In the genomic region with DNA sequence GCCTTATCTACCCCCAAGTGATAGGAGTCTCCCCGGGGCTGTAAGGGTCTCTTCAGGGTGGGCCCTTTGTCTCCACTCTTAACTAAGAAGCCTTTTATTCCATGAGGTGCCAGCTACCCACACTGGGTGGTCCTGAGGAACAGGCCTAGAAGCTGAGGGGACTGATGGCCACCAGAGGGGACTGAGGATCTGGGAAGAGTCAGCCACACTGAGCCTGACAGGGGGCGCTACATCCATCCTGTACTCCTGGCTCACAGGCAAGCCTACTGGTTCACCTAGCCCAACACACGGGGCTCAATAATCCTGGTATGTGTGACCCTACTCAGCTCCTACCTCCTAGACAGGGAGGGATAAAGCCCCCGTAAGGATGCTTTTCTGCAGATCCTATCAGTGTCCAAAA, we compare ENCODE assay signal across 16 mouse cellular contexts. TPM values are rescaled to one million over a fixed set of nuclear protein-coding genes. Genes with fewer than 3 reads are reported as not detected.
DNase-seq lines count a peak whose midpoint lies in the region; ATAC-seq and TF ChIP-seq lines count a peak whose summit lies in the region.
"Had no signal": no experiment of that assay in that cellular context is flagged by ENCODE, and none has a peak within 500 bp of the region (broad histone marks: within the 10 kb centered on the region; RNA-seq: fewer than 3 reads in every experiment).

No protein-coding gene starts in this region.

- H3K79me2 ChIP-seq in heart, adult 2 months (replicated peaks; ENCODE audit: control insufficient read depth, insufficient read depth, low read length), result no peaks in the 10 kb centered on the region

- no peak for DNase-seq in heart, adult 2 months
- DNase-seq in heart, adult 11 months, result no peak
- no peak for DNase-seq in lung, embryonic 14.5 days
- DNase-seq in lung, adult 18-20 months, result no peak
- peak; percentile 71 for DNase-seq in ES-CJ7 (ENCODE audit: low read depth, low spot score)
- DNase-seq in heart, postnatal 36 days, result no peak
- DNase-seq in adrenal gland, adult 18-20 months (ENCODE audit: low spot score in 2 of 2), result no peak
- DNase-seq: adrenal gland, postnatal 14 days; gastrocnemius, postnatal 10 days; heart, postnatal 14 days; kidney, postnatal 14 days; thymus, postnatal 14 days had no signal

- H3K36me3 ChIP-seq in heart, adult 2 months (ENCODE audit: control insufficient read depth, insufficient read depth, low read length), result no peaks in the 10 kb centered on the region
- H3K36me3 ChIP-seq in lung, embryonic 14.5 days (ENCODE audit: insufficient read depth), result no peaks in the 10 kb centered on the region
- no peaks in the 10 kb centered on the region; the same call in 1 of the 2 replicates for H3K36me3 ChIP-seq in forebrain, embryonic 13.5 days (ENCODE audit: poor library complexity, severe bottlenecking)
- H3K36me3 ChIP-seq: G1E; limb, embryonic 12.5 days had no signal

- TF ChIP-seq EP300 in heart, adult 2 months (IDR thresholded peaks at IDR 0.05; ENCODE audit: insufficient read depth, low read depth, low read length), result no peak

- no peak overlapping the region for H3K27ac ChIP-seq in heart, adult 2 months
- H3K27ac ChIP-seq in lung, embryonic 14.5 days (ENCODE audit: low read depth), result no peak overlapping the region
- H3K27ac ChIP-seq in forebrain, embryonic 13.5 days, result peak overlapping the region; percentile 20; the same call in 1 of the 2 replicates
- H3K27ac ChIP-seq: limb, embryonic 12.5 days had no signal

- H3K9ac ChIP-seq in heart, adult 2 months (ENCODE audit: low read depth, low read length), result no peak overlapping the region
- H3K9ac ChIP-seq in lung, embryonic 14.5 days, result no peak overlapping the region
- peak overlapping the region; percentile 47; the same call in 1 of the 2 replicates for H3K9ac ChIP-seq in forebrain, embryonic 13.5 days
- H3K9ac ChIP-seq: limb, embryonic 12.5 days had no signal

- no peaks in the 10 kb centered on the region for H3K27me3 ChIP-seq in heart, adult 2 months (ENCODE audit: control insufficient read depth, insufficient read depth, low read length)
- peaks cover 4% of the 10 kb centered on the region; the same call in 1 of the 2 replicates for H3K27me3 ChIP-seq in lung, embryonic 14.5 days (ENCODE audit: insufficient read depth, low read length)
- H3K27me3 ChIP-seq in forebrain, embryonic 13.5 days, result no peaks in the 10 kb centered on the region

- no peak overlapping the region for H3K4me2 ChIP-seq in lung, embryonic 14.5 days
- no peak overlapping the region for H3K4me2 ChIP-seq in forebrain, embryonic 13.5 days
- H3K4me2 ChIP-seq: limb, embryonic 12.5 days had no signal

- no peak overlapping the region for H3K4me3 ChIP-seq in heart, adult 2 months
- no peak overlapping the region for H3K4me3 ChIP-seq in lung, embryonic 14.5 days (ENCODE audit: low read depth, low read length)
- no peak overlapping the region for H3K4me3 ChIP-seq in forebrain, embryonic 13.5 days
- H3K4me3 ChIP-seq: limb, embryonic 12.5 days had no signal

- intact Hi-C loops in heart, adult 2 months (cut with DNase I), result loop anchor here (5.0 kb wide), 1 partner anchor 77 kb away; no protein-coding TSS in a partner anchor
- intact Hi-C loops in heart, postnatal 36 days (cut with DNase I), result no loop called here

- no peaks in the 10 kb centered on the region; the same call in 1 of the 2 replicates for H3K4me1 ChIP-seq in heart, adult 2 months (ENCODE audit: control insufficient read depth, insufficient read depth, low read length)
- H3K4me1 ChIP-seq in lung, embryonic 14.5 days (ENCODE audit: insufficient read depth), result no peaks in the 10 kb centered on the region
- H3K4me1 ChIP-seq in forebrain, embryonic 13.5 days, result peaks cover 81% of the 10 kb centered on the region

- TF ChIP-seq POLR2A in heart, adult 2 months (IDR thresholded peaks at IDR 0.05; ENCODE audit: insufficient read depth, low read depth, low read length), result no peak

- H3K9me3 ChIP-seq in lung, embryonic 14.5 days (ENCODE audit: low read depth, low read length), result no peaks in the 10 kb centered on the region
- no peaks in the 10 kb centered on the region for H3K9me3 ChIP-seq in forebrain, embryonic 13.5 days (replicated peaks)
- H3K9me3 ChIP-seq: G1E; limb, embryonic 12.5 days had no signal

- 59% methylated on average over 4 of the region's 4 CpGs for WGBS in heart, adult 2 months
- 44% methylated on average over 4 of the region's 4 CpGs for WGBS in lung, embryonic 14.5 days
- WGBS in forebrain, embryonic 13.5 days, result 36% methylated on average over 4 of the region's 4 CpGs

- peak; percentile 27 for TF ChIP-seq CTCF in heart, adult 2 months (IDR thresholded peaks at IDR 0.05)
- peak; percentile 56 for TF ChIP-seq CTCF in lung, embryonic 14.5 days (IDR thresholded peaks at IDR 0.05; ENCODE audit: low read depth)

- ATAC-seq in lung, embryonic 14.5 days (ENCODE audit: insufficient read depth), result no peak
- no peak for ATAC-seq in forebrain, embryonic 13.5 days

RNA-seq across cellular contexts. Expression of a gene that starts 16.4 kb away (rescaled TPM):
- under 1 TPM; 0.13 to 0.36 TPM for total RNA-seq in heart, adult 2 months (2021)
- 0.26 and 0.31 TPM in 2 replicates for polyA plus RNA-seq in heart, adult 2 months (2012; rRNA removed)
- 0.68 and 0.70 TPM in 2 replicates for polyA plus RNA-seq in lung, embryonic 14.5 days (2014; fragmentation: Nextera tagmentation; extraction: Ambion mirVana)
- 5.6 and 6.4 TPM in 2 replicates for polyA plus RNA-seq in forebrain, embryonic 13.5 days (2015; fragmentation: Nextera tagmentation; extraction: Ambion mirVana)
- under 1 TPM; 0.08 to 0.16 TPM for total RNA-seq in heart, postnatal 36 days (2021)
- total RNA-seq in adrenal gland, adult 18-20 months (2021), result 10 to 100 TPM; 11.4 to 12.3 TPM

RNA-seq across cellular contexts. Expression of a gene that starts 59.4 kb away (rescaled TPM):
- not detected for total RNA-seq in heart, adult 2 months (2021)
- not detected in 2 replicates for polyA plus RNA-seq in heart, adult 2 months (2012; rRNA removed)
- 0.13 and 0.23 TPM in 2 replicates for polyA plus RNA-seq in lung, embryonic 14.5 days (2014; fragmentation: Nextera tagmentation; extraction: Ambion mirVana)
- 0.46 and 1.0 TPM in 2 replicates for polyA plus RNA-seq in forebrain, embryonic 13.5 days (2015; fragmentation: Nextera tagmentation; extraction: Ambion mirVana)
- not detected for total RNA-seq in heart, postnatal 36 days (2021)
- under 1 TPM; 0.19 to 0.20 TPM for total RNA-seq in adrenal gland, adult 18-20 months (2021)
- total RNA-seq: adrenal gland, postnatal 14 days; G1E; gastrocnemius, postnatal 10 days; heart, postnatal 14 days had no signal
- polyA plus RNA-seq: G1E; spleen, adult 2 months had no signal

Comparison
In these comparisons a context has a peak if more than half of its experiments do, and no peak if none do; other contexts are left out.
1. RNA of a gene that starts 16.4 kb away (total RNA-seq): 11.4 to 12.3 TPM in adrenal gland, adult 18-20 months; 0.13 to 0.36 TPM in heart, adult 2 months and 0.08 to 0.16 TPM in heart, postnatal 36 days; every median in the first group is over 4 times any median in the second.